Mouse (Mus musculus) natural killer cell, adult 2 months (primary cell): Measurements from ENCODE around the gene Cmklr1.
"Not testable (repeated sequence)": the region's sequence is repeated elsewhere in the genome, so short reads cannot be mapped to it uniquely, and the experiment has no call there.

ENCODE experiments used
- DNase-seq, 2 experiments: peaks; one replicate each; pipeline ENCODE4 v3.0.0; 2022; ENCODE audit warnings: low spot score in 2 of 2

Cmklr1 gene

GRCm38 (mm10) chr5:113586458-113586849 is 63.8 kb downstream of the Cmklr1 start:
- not testable (repeated sequence) for DNase-seq

DNA sequence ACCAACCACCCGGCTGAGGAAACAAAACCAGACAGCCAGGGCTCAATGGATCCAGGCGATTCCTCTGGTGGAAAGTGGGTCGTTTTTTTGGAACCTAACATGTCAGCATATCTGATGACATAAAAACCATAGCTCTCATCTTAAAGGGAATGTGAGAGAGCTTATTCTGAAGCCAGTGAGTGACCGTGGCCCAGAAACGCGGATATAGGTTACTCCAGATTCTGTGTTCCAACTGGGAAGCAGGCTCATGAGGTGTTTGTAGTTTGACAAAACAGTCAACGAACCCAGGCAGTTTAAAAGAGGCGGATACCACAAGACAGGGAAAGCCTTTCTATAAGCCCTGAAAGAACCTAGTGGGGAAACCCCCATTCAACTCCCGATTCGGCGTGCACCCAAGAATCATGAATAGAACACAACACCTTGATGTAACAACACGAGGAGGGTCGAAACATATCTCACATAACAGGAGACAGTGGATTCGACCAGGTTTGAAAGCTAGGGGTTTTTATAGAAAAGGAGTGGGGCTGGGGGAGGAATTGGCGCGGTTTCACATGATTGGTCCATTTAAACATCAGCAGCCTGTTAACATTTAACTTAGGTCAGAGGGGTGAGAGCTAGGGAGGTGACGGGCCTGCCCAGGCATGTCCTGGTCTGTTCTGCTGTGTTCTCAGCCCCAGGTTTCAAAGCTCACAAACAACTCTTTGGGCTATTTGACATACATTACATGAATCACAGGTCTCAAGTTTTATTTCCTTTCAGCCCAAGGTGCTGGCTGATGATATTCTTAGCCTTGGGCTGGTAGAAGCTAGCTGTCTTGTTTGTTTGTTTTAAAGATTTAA is 64.4 kb downstream of the Cmklr1 start:
- not testable (repeated sequence) for DNase-seq

- no peak for DNase-seq
These were observed 65.8 kb downstream of the Cmklr1 start for GRCm38 (mm10) chr5:113584439-113584838.

- DNase-seq, result no peak
These were observed 66.6 kb downstream of the Cmklr1 start for GRCm38 (mm10) chr5:113583424-113584162.

DNA sequence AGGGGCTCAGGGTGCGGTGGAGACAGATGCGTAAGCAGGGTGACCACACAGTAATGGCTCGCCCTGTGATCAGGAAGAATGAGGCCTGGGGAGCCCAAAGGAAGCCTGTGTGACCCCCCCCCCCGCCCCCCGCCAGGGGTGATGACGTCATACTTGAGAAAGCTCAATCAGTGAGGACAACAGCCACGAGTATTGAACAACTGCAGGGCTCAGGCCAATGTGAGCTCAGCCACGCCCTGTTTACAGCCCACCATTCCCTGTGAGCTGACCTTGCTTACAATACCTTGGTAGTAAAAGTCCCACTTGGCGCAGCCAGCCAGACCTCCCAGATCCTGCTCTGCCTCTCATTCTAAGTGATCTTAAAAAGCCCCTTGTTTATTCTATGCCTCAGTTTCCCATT is 69.4 kb downstream of the Cmklr1 start:
- no peak for DNase-seq

DNA sequence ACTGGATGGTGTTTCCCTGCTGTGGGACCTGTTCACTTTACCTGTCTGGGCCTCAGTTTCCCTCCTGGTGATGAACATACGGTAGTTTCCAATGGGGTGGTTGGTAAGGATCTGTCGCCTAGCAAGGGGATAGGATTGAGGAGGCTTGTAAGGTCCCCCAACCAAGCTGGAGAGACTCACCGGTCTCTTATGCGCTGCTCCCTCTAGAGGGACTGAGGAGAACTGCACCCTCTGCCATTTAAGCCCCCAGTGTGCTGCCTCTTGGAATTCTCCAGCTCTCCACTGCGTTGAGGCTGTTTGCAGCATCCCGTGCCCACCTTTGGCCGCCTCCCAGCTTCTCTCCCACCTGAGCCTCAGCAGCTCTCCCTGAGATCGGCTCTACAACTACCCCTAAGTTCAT is 70.0 kb downstream of the Cmklr1 start:
- DNase-seq, result no peak

GRCm38 (mm10) chr5:113579128-113579527 is 71.1 kb downstream of the Cmklr1 start:
- DNase-seq, result no peak

DNA sequence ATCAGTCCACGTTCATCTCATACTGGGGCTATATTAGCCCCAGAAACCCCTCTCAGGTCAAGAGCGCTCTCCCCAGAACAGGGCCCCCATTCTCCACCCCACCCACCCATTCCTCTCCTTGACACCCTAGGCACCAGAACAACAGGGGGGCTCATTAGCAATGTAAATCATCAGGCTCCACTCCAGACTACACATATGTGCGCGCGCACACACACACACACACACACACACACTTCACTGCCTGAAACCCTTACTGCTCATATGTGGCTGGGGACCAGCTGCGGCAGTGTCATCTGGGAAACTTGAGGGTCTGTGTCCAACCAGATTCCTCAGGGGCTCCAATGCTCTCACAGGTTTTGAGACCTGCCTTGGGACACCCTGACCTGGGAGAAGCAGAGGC is 71.8 kb downstream of the Cmklr1 start:
- no peak for DNase-seq

- no peak for DNase-seq
These were observed 72.7 kb downstream of the Cmklr1 start for GRCm38 (mm10) chr5:113577555-113577954.

- no peak for DNase-seq
These were observed 80.0 kb downstream of the Cmklr1 start for GRCm38 (mm10) chr5:113570056-113570717.

DNA sequence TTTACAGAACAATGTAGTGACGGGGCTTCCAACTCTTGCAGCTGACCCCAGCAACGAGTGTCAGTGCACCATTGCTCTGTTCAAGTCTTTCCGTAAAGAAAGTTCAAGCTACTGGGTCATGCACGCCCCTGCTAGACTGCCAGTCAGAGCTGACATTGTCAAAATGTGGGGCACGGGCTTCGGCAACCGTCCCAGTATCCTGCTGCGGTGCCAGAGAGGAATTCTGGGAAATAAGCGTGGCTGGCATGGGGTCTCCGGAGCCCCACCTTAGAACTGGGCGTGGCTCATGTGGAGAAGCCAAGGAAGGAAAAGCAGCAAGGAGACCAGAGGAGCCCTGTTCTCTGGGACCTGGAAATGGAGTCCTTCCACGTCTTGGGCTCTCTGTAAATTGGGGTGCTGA is 84.4 kb downstream of the Cmklr1 start:
- no peak for DNase-seq

DNA sequence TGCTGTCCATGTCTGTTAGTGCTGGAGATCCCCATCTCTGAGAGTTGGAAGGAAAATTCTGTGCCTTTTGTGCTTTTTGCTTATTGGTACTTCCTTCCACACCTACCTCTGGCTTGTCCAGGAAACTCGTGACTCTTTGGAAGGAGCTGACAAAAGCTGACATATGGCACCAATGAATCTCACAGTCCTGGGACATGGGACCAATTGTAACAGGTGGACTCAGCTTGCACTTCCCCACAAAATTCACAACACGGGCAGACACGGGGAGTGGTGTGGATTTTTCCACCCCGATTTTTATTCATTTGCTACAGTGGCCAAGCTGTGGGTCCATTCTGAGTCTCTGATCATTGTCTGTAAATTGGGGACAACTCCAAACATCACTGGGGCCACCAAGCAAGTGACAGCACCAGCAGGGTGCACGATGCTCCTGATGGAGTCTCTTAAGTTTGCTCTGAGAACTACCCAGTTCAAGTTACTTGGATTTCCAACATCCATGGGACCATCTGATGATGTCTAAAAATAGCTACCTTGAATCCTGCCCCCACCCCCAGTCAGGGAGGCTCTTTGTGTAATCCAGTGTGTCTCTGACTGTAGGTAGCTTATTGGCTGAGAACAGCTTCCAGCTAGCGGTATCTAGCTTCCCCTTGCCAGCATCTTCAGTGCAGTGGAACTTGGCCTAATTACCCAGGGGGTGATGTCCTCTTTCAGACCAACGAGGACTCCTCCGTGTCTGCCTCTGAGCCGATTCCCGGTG is 84.9 kb downstream of the Cmklr1 start:
- no peak for DNase-seq

- no peak for DNase-seq
These were observed 85.8 kb downstream of the Cmklr1 start for GRCm38 (mm10) chr5:113564463-113564862.
